Mouse (Mus musculus): ENCODE measurements around the gene Cpb1.

The Cpb1 gene

DNA sequence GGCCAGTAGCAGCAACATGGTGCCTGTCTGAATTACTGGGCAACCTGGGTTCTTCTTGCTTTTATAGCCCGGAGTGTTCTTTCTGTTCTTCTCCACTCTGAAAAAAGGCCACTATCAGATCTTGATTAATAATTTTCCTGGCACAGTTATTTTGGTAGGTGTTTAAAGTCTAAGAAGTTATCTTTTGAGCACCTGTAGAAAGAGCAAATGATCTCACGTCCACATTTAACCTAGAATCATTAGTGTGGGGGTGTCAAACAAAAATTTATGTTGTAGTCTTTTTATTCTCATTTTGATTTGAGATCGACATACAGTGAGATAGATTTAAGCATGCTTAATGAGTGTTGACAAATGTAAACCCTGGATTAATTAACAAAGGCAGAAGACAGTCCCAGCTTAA is at the start of gene Cpb1:
Cpb1 (minus strand) TSS at position 101 of the 400 bp plus-strand sequence.
- in situ Hi-C loops (cut with MboI, MseI) = no loop called here

- in situ Hi-C loops (cut with MboI, MseI) = no loop called here
These were observed 41.7 kb upstream of the Cpb1 start for GRCm38 (mm10) chr3:20317233-20317632.

- in situ Hi-C loops (cut with MboI, MseI) = no loop called here
These were observed 33.6 kb upstream of the Cpb1 start for GRCm38 (mm10) chr3:20309142-20309541.

DNA sequence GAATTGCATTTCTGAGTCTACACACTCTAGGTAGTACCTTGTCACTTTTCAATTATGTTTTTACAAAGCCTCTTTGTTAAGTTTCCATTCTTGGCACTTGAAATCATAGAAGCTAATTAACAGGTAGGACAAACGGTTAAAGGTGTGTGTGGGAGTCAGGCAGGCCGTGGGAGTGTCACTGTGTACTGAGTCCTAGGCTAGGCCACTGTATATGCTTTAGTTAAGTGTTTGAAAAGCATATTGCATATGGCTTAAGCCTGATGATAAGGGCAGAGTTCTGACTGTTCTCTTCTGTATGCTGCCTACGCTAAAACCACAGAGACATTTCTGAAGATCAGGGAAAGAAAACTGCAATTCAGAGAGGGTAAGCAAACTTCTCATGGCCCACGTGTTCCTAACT is 31.7 kb upstream of the Cpb1 start:
- in situ Hi-C loops (cut with MboI, MseI) = no loop called here

DNA sequence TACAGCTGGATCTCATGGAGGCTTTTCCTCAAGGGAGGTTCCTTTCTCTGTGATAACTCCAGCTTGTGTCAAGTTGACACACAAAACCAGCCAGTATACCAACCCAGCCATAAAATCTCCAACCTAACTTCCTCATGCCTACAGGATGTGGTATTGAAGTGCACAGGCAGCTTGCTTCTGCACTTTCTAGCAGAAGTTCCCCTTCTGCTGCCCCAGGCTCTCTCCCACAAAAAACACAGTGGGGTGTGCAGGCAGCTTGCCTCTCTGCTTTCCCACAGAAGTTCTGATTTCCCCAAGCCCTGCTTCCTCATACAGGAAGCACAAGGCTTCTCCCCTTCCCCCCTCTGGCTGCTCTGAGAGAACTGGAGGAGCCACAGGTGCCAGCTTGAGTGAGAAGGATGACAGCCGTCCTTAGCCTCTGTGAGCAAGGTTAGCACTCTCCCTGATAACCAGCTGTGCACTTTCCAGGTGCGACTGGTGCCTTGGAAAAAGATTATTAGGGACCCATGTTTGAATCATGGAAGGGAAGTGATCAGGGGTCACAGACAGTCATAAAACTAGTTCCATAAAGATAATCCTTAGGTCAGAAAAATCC is 29.3 kb upstream of the Cpb1 start:
- in situ Hi-C loops (cut with MboI, MseI) = no loop called here

DNA sequence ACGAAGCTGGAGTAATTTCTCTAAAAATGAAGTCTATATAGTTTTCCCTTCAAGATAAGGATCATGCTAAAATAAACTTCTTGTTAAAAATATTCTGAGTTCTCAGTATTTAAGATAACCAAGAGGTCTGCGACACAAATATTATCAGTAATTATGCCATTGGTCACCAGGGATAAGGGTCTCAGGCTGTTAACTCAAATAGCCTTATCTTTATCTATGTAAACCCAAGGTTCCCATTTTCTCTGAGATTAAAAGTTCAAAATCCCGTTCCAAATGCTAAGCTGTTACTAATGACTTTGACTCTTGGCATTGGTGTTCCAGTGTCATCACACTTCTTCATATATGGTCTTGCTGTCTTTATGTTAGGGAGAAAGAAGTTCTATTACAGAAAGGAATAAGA is 20.0 kb upstream of the Cpb1 start:
- in situ Hi-C loops (cut with MboI, MseI) = no loop called here

DNA sequence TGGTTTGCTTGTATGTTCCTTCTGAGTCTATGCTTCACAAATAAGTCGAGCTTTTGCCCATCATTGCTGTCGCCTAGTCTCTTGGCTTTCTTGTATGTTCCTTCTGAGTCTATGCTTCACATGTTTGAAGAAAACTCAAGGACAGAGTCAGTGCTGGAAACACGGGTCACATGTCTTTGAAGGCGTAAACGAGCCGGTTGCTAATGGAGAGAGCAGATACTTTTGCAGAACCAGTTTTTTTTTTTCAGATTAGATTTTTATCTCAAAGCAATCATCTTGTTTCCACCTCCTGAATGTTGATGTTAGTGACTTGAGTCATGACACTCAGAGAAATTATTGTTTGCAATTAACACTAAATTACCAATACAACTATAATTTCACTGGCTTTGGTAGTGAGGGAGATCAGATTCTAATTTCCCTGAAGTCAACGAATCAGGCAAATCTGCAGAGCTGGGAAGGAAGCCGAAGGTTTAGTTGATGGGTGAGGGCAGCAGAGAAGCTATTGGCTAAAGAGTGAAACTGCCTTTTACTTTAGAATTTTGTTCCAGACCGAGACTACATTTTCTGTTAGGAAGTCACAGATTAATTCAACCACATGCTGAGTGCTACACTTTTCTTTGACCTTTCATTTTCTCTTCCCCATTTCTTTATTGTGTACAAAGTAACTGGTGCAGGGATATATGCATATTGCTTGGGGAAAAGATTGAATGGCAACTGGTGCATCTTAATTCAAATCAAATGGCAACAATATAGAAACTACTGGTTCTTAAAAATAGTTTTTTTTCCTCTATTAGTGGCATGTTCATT is 19.2 kb upstream of the Cpb1 start:
- in situ Hi-C loops (cut with MboI, MseI) = no loop called here

- in situ Hi-C loops (cut with MboI, MseI) = no loop called here
These were observed 15.8 kb upstream of the Cpb1 start for GRCm38 (mm10) chr3:20291370-20291769.

DNA sequence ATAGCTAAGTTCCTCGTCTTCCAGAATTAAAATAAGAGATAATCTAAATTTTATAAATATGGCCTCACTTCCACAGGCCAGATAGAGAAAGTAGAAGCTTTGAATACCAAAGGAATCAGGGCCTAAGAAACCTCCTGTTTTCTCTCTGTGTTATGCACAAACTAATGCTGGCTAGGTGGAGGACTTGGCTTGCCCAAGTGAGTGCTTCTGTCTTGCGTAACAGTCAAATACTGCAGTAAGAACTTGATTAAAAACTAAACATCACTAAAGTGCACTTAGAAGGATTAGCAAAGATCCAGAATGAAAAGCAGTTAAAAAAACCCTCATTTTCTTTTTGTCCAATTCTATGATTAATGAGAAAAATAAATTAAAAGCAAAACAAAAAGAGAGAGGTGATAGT is 13.2 kb upstream of the Cpb1 start:
- in situ Hi-C loops (cut with MboI, MseI) = no loop called here

GRCm38 (mm10) chr3:20281796-20282195 is 6.3 kb upstream of the Cpb1 start:
- in situ Hi-C loops (cut with MboI, MseI) = no loop called here

DNA sequence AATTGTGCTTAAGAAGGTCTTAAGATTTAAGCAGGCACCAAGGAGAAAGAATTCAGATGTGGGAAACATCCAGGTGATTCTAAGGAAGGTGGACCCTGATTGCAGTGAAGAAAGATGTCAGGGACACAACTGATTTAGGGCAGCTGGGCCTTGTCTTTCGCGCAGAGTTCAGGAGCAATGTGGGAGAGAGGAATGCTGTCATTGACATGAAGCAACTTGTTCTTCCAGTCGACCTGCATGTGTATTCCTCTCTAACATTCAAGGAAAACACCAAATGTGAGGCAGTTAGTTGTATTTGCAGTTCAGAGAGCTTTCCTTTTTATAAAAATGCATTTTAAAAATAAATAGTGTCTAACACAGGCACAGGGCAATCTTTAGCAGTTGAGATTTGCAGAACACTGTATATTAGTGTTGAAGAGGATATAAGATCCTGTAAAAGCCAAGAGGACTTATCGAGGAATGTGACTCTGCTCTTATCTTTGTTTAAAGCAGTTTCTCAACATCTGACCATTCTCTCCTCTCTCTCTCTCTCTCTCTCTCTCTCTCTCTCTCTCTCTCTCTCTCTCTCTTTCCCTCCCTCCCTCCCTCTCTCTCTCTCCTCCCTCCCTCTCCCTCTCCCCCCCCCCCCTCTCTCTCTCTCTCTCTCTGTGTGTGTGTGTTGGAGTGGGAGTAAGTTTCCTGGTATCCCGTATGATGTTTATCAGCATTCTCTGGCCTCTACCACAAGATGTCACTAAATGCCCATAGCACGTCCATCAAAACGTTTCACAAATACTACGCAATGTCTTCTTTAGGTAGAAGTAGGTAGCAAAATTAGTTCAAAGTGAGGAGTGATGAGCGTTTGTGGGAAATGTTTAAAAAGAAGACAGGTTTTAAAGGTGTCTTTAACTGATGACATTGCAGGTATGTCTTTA is 20.7 kb downstream of the Cpb1 start:
- in situ Hi-C loops (cut with MboI, MseI) = no loop called here

- in situ Hi-C loops (cut with MboI, MseI) = no loop called here
These were observed 31.6 kb downstream of the Cpb1 start for GRCm38 (mm10) chr3:20243913-20244312.

GRCm38 (mm10) chr3:20242050-20242449 is 33.5 kb downstream of the Cpb1 start, which contains the start of gene Cpa3:
Gene Cpa3, minus strand, starts transcription at chr3:20242181.
- in situ Hi-C loops (cut with MboI, MseI) = no loop called here

DNA sequence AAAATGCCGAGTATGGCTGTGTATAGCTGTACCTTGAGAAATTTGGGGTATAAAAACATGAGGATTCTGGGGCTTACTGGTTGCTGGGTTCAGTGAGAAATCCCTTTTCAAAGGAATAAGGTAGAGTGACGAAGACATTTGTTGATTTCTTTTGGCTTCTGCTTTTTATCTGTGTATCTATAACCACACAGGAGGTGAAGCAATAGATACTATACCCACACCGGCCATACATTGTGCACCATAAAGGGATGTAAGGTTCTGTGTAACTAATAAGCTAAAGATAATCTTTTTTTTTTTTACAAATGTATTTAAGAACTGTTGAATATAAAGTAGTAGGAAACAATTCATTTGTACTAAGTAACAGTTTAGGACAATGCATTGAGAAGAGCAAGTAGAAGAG is 35.8 kb downstream of the Cpb1 start:
- in situ Hi-C loops (cut with MboI, MseI) = no loop called here

DNA sequence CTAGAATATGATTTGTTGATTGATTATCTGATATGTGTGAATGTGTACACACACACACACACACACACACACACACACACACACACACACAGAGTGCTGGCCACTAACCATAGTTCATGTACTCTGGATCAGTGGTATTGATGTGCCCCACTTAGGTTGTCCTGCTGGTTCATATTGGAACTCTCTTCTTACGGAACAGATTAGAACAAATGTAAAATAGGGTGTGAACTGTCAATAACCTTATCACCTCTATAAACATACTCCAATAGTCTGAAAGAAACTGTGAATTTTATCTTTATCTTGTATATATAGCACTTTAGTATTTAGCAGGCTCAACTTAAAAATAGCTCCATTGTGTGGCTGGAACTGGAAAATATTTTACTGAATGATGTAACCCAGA is 38.6 kb downstream of the Cpb1 start:
- in situ Hi-C loops (cut with MboI, MseI) = no loop called here

- in situ Hi-C loops (cut with MboI, MseI) = no loop called here
These were observed 46.5 kb downstream of the Cpb1 start for GRCm38 (mm10) chr3:20229027-20229426.

DNA sequence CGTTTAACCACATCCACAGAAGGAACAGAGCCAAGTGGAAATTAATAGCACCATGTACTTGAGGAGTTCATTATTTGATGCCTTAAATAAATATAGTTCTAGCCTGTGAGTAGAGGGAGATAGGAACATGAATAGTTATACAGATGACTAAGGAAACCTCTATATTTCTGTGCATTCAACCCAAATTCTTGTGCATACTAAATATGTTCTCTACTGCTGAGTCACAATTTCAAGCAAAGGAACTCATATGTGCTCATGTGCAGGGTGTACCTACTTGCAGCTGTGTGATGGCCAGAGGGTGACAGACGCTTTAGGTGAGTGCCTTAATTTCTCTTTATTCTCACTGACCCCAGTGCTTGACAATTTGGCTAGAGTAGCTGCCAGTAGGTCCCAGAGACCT is 50.1 kb downstream of the Cpb1 start:
- in situ Hi-C loops (cut with MboI, MseI) = no loop called here

- in situ Hi-C loops (cut with MboI, MseI) = no loop called here
These were observed 52.4 kb downstream of the Cpb1 start for GRCm38 (mm10) chr3:20222926-20223698.

GRCm38 (mm10) chr3:20222136-20222535 is 53.4 kb downstream of the Cpb1 start:
- in situ Hi-C loops (cut with MboI, MseI) = no loop called here

DNA sequence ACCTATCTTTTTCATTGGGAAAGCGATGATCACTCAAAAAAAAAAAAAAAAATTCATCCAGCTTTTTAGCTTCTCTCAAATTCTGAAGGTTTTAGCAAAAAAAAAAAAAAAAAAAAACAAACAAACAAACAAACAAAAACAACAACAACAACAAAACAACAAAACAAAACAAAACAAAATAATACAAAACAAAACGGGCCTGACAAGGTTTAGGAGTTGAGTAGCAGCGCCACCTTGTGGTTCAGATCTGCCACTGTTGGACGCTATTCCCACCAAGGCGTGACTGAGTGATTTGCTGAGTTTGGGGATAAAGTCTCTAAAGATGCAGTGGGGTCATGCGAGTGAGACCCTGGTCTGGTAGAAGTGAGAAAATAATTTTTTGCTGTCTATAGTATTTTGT is 76.7 kb downstream of the Cpb1 start:
- in situ Hi-C loops (cut with MboI, MseI) = loop anchor here (5.0 kb wide), 2 partner anchors 47 to 122 kb away; no protein-coding TSS in a partner anchor

Data from T-helper 1 cell (primary cell).